Mouse (Mus musculus): Measurements from ENCODE around the gene Echdc2. TPM values are rescaled to one million over a fixed set of nuclear protein-coding genes. Genes with fewer than 3 reads are reported as not detected.

Gene Echdc2
- polyA plus RNA-seq, 1 experiment from 2014 or later: 13.0 TPM

DNA sequence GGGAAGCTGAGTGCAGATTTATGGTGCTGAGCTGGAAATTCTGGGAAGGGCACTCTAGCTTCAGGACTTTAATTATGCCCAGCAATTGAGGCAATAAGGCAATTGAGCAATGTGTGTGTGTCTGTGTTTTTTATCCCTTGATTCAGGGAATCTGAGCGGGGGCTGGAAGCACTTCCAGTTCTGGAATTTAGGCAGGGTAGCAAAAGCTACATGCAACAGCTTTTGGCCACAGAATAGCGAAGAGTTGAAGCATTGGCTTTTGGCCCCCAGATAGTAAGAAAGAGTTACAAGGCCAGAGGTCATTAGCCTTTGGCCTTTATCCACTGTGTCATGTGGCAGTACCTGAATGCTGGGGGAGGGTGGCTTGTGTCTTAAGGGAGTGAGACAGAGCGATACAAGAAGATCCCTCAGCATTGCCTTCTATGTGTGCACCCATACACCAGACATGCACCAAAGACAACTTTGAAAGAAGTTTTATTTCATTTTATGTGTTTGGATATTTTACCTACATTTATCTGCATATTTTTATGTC lies 60.2 kb downstream of the Echdc2 start:
- Histone ChIP-seq H3K9me3 (ENCODE audit: control insufficient read depth, low read length) (no peaks in the 10 kb centered on the region), H3K4me2 (ENCODE audit: low read length) (no peak overlapping the region), H3K9ac (replicated peaks; ENCODE audit: low read depth, low read length) (no peak overlapping the region), H3K36me3 (ENCODE audit: control insufficient read depth, insufficient read depth) (no peaks in the 10 kb centered on the region), H3K27me3 (replicated peaks; ENCODE audit: control insufficient read depth, insufficient read depth, low read length) (no peaks in the 10 kb centered on the region), H3K4me3 (replicated peaks; ENCODE audit: low read length) (no peak overlapping the region), H3K27ac (ENCODE audit: low read length) (no peak overlapping the region), H3K4me1 (replicated peaks; ENCODE audit: control insufficient read depth, insufficient read depth, low read length) (no peaks in the 10 kb centered on the region)
- no peak for ATAC-seq
- WGBS: 51% methylated on average over 3 of the region's 3 CpGs

Other genes with a start within 250 kb of the Echdc2 start
- 10.4 and 16.3 TPM in 2 replicates for gene Cpt2, start 241.8 kb upstream of the Echdc2 start, polyA plus RNA-seq (2015; fragmentation: Nextera tagmentation; extraction: Ambion mirVana)
- gene Slc1a7, start 197.1 kb upstream of the Echdc2 start, polyA plus RNA-seq (2015; fragmentation: Nextera tagmentation; extraction: Ambion mirVana): not detected in 2 replicates
- 0.35 and 0.41 TPM in 2 replicates for gene Podn, start 69.0 kb upstream of the Echdc2 start, polyA plus RNA-seq (2015; fragmentation: Nextera tagmentation; extraction: Ambion mirVana)
- gene Scp2, start 20.4 kb upstream of the Echdc2 start, polyA plus RNA-seq (2015; fragmentation: Nextera tagmentation; extraction: Ambion mirVana): 195 and 205 TPM in 2 replicates
- not detected in 2 replicates for gene Zyg11a, start 52.6 kb downstream of the Echdc2 start, polyA plus RNA-seq (2015; fragmentation: Nextera tagmentation; extraction: Ambion mirVana)
- gene Zyg11b, start 135.7 kb downstream of the Echdc2 start, polyA plus RNA-seq (2015; fragmentation: Nextera tagmentation; extraction: Ambion mirVana): 37.3 and 37.6 TPM in 2 replicates
- 56.7 and 58.5 TPM in 2 replicates for gene Coa7, start 162.7 kb downstream of the Echdc2 start, polyA plus RNA-seq (2015; fragmentation: Nextera tagmentation; extraction: Ambion mirVana)
- gene Shisal2a, start 217.9 kb downstream of the Echdc2 start, polyA plus RNA-seq (2015; fragmentation: Nextera tagmentation; extraction: Ambion mirVana): 1.7 and 2.7 TPM in 2 replicates
- gene Gpx7, start 241.5 kb downstream of the Echdc2 start, polyA plus RNA-seq (2015; fragmentation: Nextera tagmentation; extraction: Ambion mirVana): 26.3 and 28.3 TPM in 2 replicates